27 mouse cellular contexts compared by ENCODE assay signal in genomic region chr13:109290922-109291321, GRCm38 (mm10).
DNase-seq lines count a peak whose midpoint lies in the region; ATAC-seq and TF ChIP-seq lines count a peak whose summit lies in the region.
"Had no signal": no experiment of that assay in that cellular context is flagged by ENCODE, and none has a peak within 500 bp of the region (broad histone marks: within the 10 kb centered on the region; RNA-seq: fewer than 3 reads in every experiment).

No protein-coding gene starts in this region.

- peaks cover 3% of the 10 kb centered on the region for H3K79me2 ChIP-seq in myocyte (ENCODE audit: control insufficient read depth, insufficient read depth)

- TF ChIP-seq POLR2A in myocyte (IDR thresholded peaks at IDR 0.05; ENCODE audit: insufficient read length, low read depth), result no peak

- WGBS in lung, embryonic 14.5 days, result 35% methylated on average over 4 of the region's 4 CpGs

- H3K4me2 ChIP-seq in lung, embryonic 14.5 days, result no peak overlapping the region
- H3K4me2 ChIP-seq in myocyte (ENCODE audit: low read depth), result no peak overlapping the region
- H3K4me2 ChIP-seq: embryonic facial prominence, embryonic 13.5 days; embryonic facial prominence, embryonic 15.5 days; forebrain, embryonic 12.5 days had no signal

- H3K9ac ChIP-seq in lung, embryonic 14.5 days, result no peak overlapping the region
- H3K9ac ChIP-seq: embryonic facial prominence, embryonic 13.5 days; embryonic facial prominence, embryonic 15.5 days; forebrain, embryonic 12.5 days had no signal

- H3K27me3 ChIP-seq in lung, embryonic 14.5 days (ENCODE audit: insufficient read depth, low read length), result no peaks in the 10 kb centered on the region
- H3K27me3 ChIP-seq in myocyte (ENCODE audit: control insufficient read depth, insufficient read depth, insufficient read length), result no peaks in the 10 kb centered on the region
- H3K27me3 ChIP-seq: CH12.LX; embryonic facial prominence, embryonic 13.5 days; embryonic facial prominence, embryonic 15.5 days; forebrain, embryonic 12.5 days had no signal

- H3K36me3 ChIP-seq in lung, embryonic 14.5 days (ENCODE audit: insufficient read depth), result no peaks in the 10 kb centered on the region
- no peaks in the 10 kb centered on the region for H3K36me3 ChIP-seq in myocyte (ENCODE audit: control insufficient read depth, insufficient read depth)
- H3K36me3 ChIP-seq: embryonic facial prominence, embryonic 13.5 days; embryonic facial prominence, embryonic 15.5 days; forebrain, embryonic 10.5 days; forebrain, embryonic 12.5 days; G1E had no signal

- no peak overlapping the region for H3ac ChIP-seq in myocyte (ENCODE audit: control insufficient read depth, insufficient read length)

- 0 out of 2 replicates have a peak, but pooled peaks cover 2% of the 10 kb centered on the region for H3K4me1 ChIP-seq in lung, embryonic 14.5 days (ENCODE audit: insufficient read depth)
- H3K4me1 ChIP-seq: embryonic facial prominence, embryonic 13.5 days; embryonic facial prominence, embryonic 15.5 days had no signal

- no peak for ATAC-seq in lung, embryonic 14.5 days (ENCODE audit: insufficient read depth)
- ATAC-seq: activated CD4-positive, CD25-positive, alpha-beta regulatory T cell, adult 4 months; CD4-positive, CD25-positive, alpha-beta regulatory T cell, adult 4 months; forebrain, embryonic 14.5 days; forebrain, embryonic 16.5 days; Patski had no signal

- no peaks in the 10 kb centered on the region for H3K9me3 ChIP-seq in lung, embryonic 14.5 days (ENCODE audit: low read depth, low read length)
- H3K9me3 ChIP-seq: embryonic facial prominence, embryonic 13.5 days; embryonic facial prominence, embryonic 15.5 days; forebrain, embryonic 10.5 days; forebrain, embryonic 12.5 days; G1E had no signal

- TF ChIP-seq CTCF in lung, embryonic 14.5 days (IDR thresholded peaks at IDR 0.05; ENCODE audit: low read depth), result no peak

- H3K27ac ChIP-seq in lung, embryonic 14.5 days (ENCODE audit: low read depth), result no peak overlapping the region
- H3K27ac ChIP-seq: embryonic facial prominence, embryonic 13.5 days; embryonic facial prominence, embryonic 15.5 days; forebrain, embryonic 10.5 days; forebrain, embryonic 12.5 days had no signal

- DNase-seq in embryo, embryonic 10 days (ENCODE audit: low spot score), result peak; percentile 35
- DNase-seq in embryo, embryonic 10.5 days (ENCODE audit: low spot score), result no peak
- DNase-seq in lung, embryonic 14.5 days, result peak; percentile 43
- no peak for DNase-seq in lung, postnatal 4 days
- DNase-seq: adrenal gland, adult 8-10 months; adrenal gland, postnatal 14 days; adrenal gland, postnatal 36 days; B cell, adult 2 months; cerebellum, adult 11-12 months; cerebellum, adult 2 months; cerebellum, adult 9-11 months; cerebellum, postnatal 14 days; cerebellum, postnatal 36 days; embryo, embryonic 11 days had no signal

- no peak overlapping the region for H3K4me3 ChIP-seq in lung, embryonic 14.5 days (ENCODE audit: low read depth, low read length)
- no peak overlapping the region for H3K4me3 ChIP-seq in myocyte
- H3K4me3 ChIP-seq: embryonic facial prominence, embryonic 13.5 days; embryonic facial prominence, embryonic 15.5 days; erythroblast, embryonic 14.5 days; forebrain, embryonic 10.5 days; forebrain, embryonic 12.5 days had no signal

TF ChIP-seq in myocyte, 11 proteins besides CTCF, POLR2A, EP300 and RAD21:
- TF ChIP-seq MYOG (IDR thresholded peaks at IDR 0.05; ENCODE audit: control insufficient read depth in 1 of 3, insufficient read depth in 1 of 3, insufficient read length in 2 of 3, low read depth in 2 of 3), result peak in 2 of 3 experiments; percentile 8 to 50
- no peak for TF ChIP-seq CEBPB (IDR thresholded peaks at IDR 0.05; ENCODE audit: insufficient read depth, poor library complexity, severe bottlenecking)
- TF ChIP-seq E2F4 (IDR thresholded peaks at IDR 0.05; ENCODE audit: insufficient read depth), result no peak
- peak in 2 of 3 experiments; percentile 49 to 72 for TF ChIP-seq MYOD1 (IDR thresholded peaks at IDR 0.05; ENCODE audit: control insufficient read depth in 1 of 3, insufficient read length in 2 of 3, low read depth in 2 of 3)

Comparison
In these comparisons a context has a peak if more than half of its experiments do, and no peak if none do; other contexts are left out.
1. DNase-seq: peak in embryo, embryonic 10 days (single experiment) and lung, embryonic 14.5 days (single experiment); none in embryo, embryonic 10.5 days (single experiment) and lung, postnatal 4 days (0 of 2).